Mouse (Mus musculus) retina, embryonic 14.5 days (tissue): ENCODE measurements around the gene Rabgap1l.

Experiments
- DNase-seq: peaks from one replicate; pipeline ENCODE4 v3.0.0-alpha.2; 2015; ENCODE audit warnings: low spot score

Rabgap1l gene

GRCm38 (mm10) chr1:160792686-160793355 lies at the start of gene Rabgap1l:
Gene Rabgap1l, minus strand, starts transcription at chr1:160793211.
- DNase-seq = peak; percentile 89

- no peak for DNase-seq
Observed at GRCm38 (mm10) chr1:160842567-160842966, 49.6 kb upstream of the Rabgap1l start.

- DNase-seq = no peak
Observed at GRCm38 (mm10) chr1:160840618-160841017, 47.6 kb upstream of the Rabgap1l start.

GRCm38 (mm10) chr1:160839095-160839494 lies 46.1 kb upstream of the Rabgap1l start:
- no peak for DNase-seq

- no peak for DNase-seq
Observed at GRCm38 (mm10) chr1:160834446-160834845, 41.4 kb upstream of the Rabgap1l start.

GRCm38 (mm10) chr1:160832267-160833021 lies 39.4 kb upstream of the Rabgap1l start:
- no peak for DNase-seq

- DNase-seq = no peak
Observed at GRCm38 (mm10) chr1:160830608-160831498, 37.8 kb upstream of the Rabgap1l start.

GRCm38 (mm10) chr1:160825441-160825856 lies 32.4 kb upstream of the Rabgap1l start:
- no peak for DNase-seq

- DNase-seq = no peak
Observed at GRCm38 (mm10) chr1:160823638-160824037, 30.6 kb upstream of the Rabgap1l start.

GRCm38 (mm10) chr1:160814198-160814597 lies 21.2 kb upstream of the Rabgap1l start:
- DNase-seq = no peak

- DNase-seq = no peak
Observed at GRCm38 (mm10) chr1:160812428-160812827, 19.4 kb upstream of the Rabgap1l start.

- DNase-seq = no peak
Observed at GRCm38 (mm10) chr1:160811930-160812329, 18.9 kb upstream of the Rabgap1l start.

- no peak for DNase-seq
Observed at GRCm38 (mm10) chr1:160805268-160805667, 12.3 kb upstream of the Rabgap1l start.

GRCm38 (mm10) chr1:160799972-160800371 lies 7.0 kb upstream of the Rabgap1l start:
- DNase-seq = no peak

- no peak for DNase-seq
Observed at GRCm38 (mm10) chr1:160795016-160795415, 2.0 kb upstream of the Rabgap1l start.

- DNase-seq = peak; percentile 2
Observed at GRCm38 (mm10) chr1:160793791-160794757, 1.1 kb upstream of the Rabgap1l start.

- peak; percentile 41 for DNase-seq
Observed at GRCm38 (mm10) chr1:160792156-160792685, 790 bp downstream of the Rabgap1l start.

- peak; percentile 40 for DNase-seq
Observed at GRCm38 (mm10) chr1:160791381-160792155, 1.4 kb downstream of the Rabgap1l start.

- no peak for DNase-seq
Observed at GRCm38 (mm10) chr1:160790630-160791029, 2.4 kb downstream of the Rabgap1l start.

GRCm38 (mm10) chr1:160789876-160790275 lies 3.1 kb downstream of the Rabgap1l start:
- peak; percentile 3 for DNase-seq
